Mouse (Mus musculus) lung, embryonic 15.5 days (tissue): Measurements from ENCODE around the gene Emc6. TPM values are rescaled to one million over a fixed set of nuclear protein-coding genes. Genes with fewer than 3 reads are reported as not detected.

Source experiments
- ATAC-seq: fragments of 200-750 bp; cut with Nextera tagmentation; 2 replicates; pipeline ENCODE4 v1.8.0; 2017; ENCODE audit warnings: moderate number of reproducible peaks, borderline replicate concordance; ENCODE audit not compliant: low FRiP score, low TSS enrichment; ENCODE audit errors: extremely low read depth
- H3K27ac ChIP-seq: fragments of 300-500 bp; sonication (generic); 2 replicates; pipeline ENCODE4 v1.5.1; 2015; ENCODE audit warnings: moderate library complexity, mild to moderate bottlenecking, inconsistent platforms
- H3K27me3 ChIP-seq: fragments of 300-500 bp; sonication (generic); 2 replicates; pipeline ENCODE4 v1.6.1; 2015; ENCODE audit warnings: inconsistent platforms
- H3K36me3 ChIP-seq: fragments of 300-500 bp; sonication (generic); 2 replicates; pipeline ENCODE4 v1.6.1; 2015; ENCODE audit warnings: inconsistent platforms
- H3K4me1 ChIP-seq: fragments of 300-500 bp; sonication (generic); 2 replicates; pipeline ENCODE4 v1.6.1; 2015; ENCODE audit warnings: inconsistent platforms
- H3K4me2 ChIP-seq: fragments of 300-500 bp; sonication (generic); 2 replicates; pipeline ENCODE4 v1.6.1; 2015; ENCODE audit warnings: inconsistent platforms, mild to moderate bottlenecking, moderate library complexity
- H3K4me3 ChIP-seq: fragments of 300-500 bp; sonication (generic); 2 replicates; pipeline ENCODE4 v1.5.1; 2015; ENCODE audit warnings: mild to moderate bottlenecking, inconsistent platforms
- H3K9ac ChIP-seq: fragments of 300-500 bp; sonication (generic); 2 replicates; pipeline ENCODE4 v1.6.1; 2015; ENCODE audit warnings: inconsistent platforms
- H3K9me3 ChIP-seq: fragments of 300-500 bp; sonication (generic); 2 replicates; pipeline ENCODE4 v1.6.1; 2016; ENCODE audit warnings: inconsistent platforms
- WGBS: fragments of 180-500 bp; shearing (Covaris S2); methylation state at CpG from one replicate; pipeline ENCODE4 v1.1.7; 2015; 5-methylcytosine and 5-hydroxymethylcytosine counted together
- polyA plus RNA-seq: library from polyadenylated mRNA; unstranded; fragments of >200 nt; fragmentation: Nextera tagmentation; extraction: Ambion mirVana; gene quantifications from 2 replicates; pipeline ENCODE4 v1.2.1, GENCODE M21; 2015

Emc6 gene
- polyA plus RNA-seq, 1 experiment from 2014 or later, result 126 TPM

GRCm38 (mm10) chr11:73172186-73172585 is 4.7 kb downstream of the Emc6 start:
- WGBS, result 26% methylated on average over 5 of the region's 5 CpGs
- H3K27ac ChIP-seq, result peak overlapping the region; percentile 65

GRCm38 (mm10) chr11:73169231-73169630 is 7.6 kb downstream of the Emc6 start:
- Histone ChIP-seq H3K4me3 (no peak overlapping the region), H3K4me2 (no peak overlapping the region), H3K27me3 (no peaks in the 10 kb centered on the region), H3K9me3 (no peaks in the 10 kb centered on the region), H3K9ac (no peak overlapping the region), H3K27ac (no peak overlapping the region), H3K36me3 (peaks cover 2% of the 10 kb centered on the region; the same call in 1 of the 2 replicates), H3K4me1 (peaks cover 31% of the 10 kb centered on the region)
- ATAC-seq, result no peak
- WGBS, result 35% methylated on average over 4 of the region's 4 CpGs

More at GRCm38 (mm10) chr11:73172186-73172585, 4.7 kb downstream of the Emc6 start:
- Histone ChIP-seq H3K9ac (no peak overlapping the region), H3K36me3 (peaks cover 5% of the 10 kb centered on the region), H3K4me2 (peak overlapping the region; percentile 9; the same call in 1 of the 2 replicates), H3K9me3 (no peaks in the 10 kb centered on the region), H3K27me3 (no peaks in the 10 kb centered on the region), H3K4me1 (peaks cover 43% of the 10 kb centered on the region), H3K4me3 (no peak overlapping the region)
- ATAC-seq, result no peak

- Histone ChIP-seq H3K4me2 (no peak overlapping the region), H3K27me3 (no peaks in the 10 kb centered on the region), H3K4me1 (peaks cover 31% of the 10 kb centered on the region), H3K9ac (no peak overlapping the region), H3K4me3 (no peak overlapping the region), H3K36me3 (no peaks in the 10 kb centered on the region; the same call in 1 of the 2 replicates), H3K9me3 (no peaks in the 10 kb centered on the region), H3K27ac (no peak overlapping the region)
- 77% methylated on average over 6 of the region's 6 CpGs for WGBS
- ATAC-seq, result no peak
Measured at GRCm38 (mm10) chr11:73168576-73168975, 8.3 kb downstream of the Emc6 start.

GRCm38 (mm10) chr11:73168071-73168470 is 8.8 kb downstream of the Emc6 start:
- Histone ChIP-seq H3K4me2 (no peak overlapping the region), H3K36me3 (no peaks in the 10 kb centered on the region), H3K27ac (no peak overlapping the region), H3K9me3 (no peaks in the 10 kb centered on the region), H3K4me1 (peaks cover 28% of the 10 kb centered on the region), H3K9ac (no peak overlapping the region), H3K4me3 (no peak overlapping the region), H3K27me3 (no peaks in the 10 kb centered on the region)
- ATAC-seq, result no peak
- WGBS, result 80% methylated on average over 8 of the region's 8 CpGs

DNA sequence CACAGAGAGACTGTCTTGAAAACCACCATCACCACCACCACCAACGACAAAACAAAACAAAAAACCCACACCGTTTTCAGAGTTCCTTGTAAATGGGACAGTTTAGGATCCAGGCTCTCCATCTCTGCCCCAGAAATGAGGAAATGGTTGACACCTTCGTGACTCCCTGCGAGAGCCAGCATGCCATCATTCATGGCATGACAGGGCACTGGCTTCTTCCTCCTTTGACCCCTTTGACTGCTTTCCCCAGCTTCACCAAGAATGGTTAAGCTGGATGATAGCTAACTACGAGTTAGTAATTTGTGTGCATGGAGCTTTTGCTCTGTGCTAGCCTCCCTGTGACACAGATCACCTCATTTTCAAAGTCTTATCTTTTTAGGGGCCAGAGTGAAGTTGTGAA is 14.6 kb downstream of the Emc6 start:
- no peaks in the 10 kb centered on the region for H3K9me3 ChIP-seq
- H3K9ac ChIP-seq, result no peak overlapping the region
- ATAC-seq, result no peak
- no peak overlapping the region for H3K27ac ChIP-seq
- peaks cover 9% of the 10 kb centered on the region; the same call in 1 of the 2 replicates for H3K4me1 ChIP-seq
- H3K36me3 ChIP-seq, result no peaks in the 10 kb centered on the region
- peaks cover 37% of the 10 kb centered on the region for H3K27me3 ChIP-seq
- no peak overlapping the region for H3K4me3 ChIP-seq
- 48% methylated on average over 5 of the region's 5 CpGs for WGBS
- H3K4me2 ChIP-seq, result no peak overlapping the region

DNA sequence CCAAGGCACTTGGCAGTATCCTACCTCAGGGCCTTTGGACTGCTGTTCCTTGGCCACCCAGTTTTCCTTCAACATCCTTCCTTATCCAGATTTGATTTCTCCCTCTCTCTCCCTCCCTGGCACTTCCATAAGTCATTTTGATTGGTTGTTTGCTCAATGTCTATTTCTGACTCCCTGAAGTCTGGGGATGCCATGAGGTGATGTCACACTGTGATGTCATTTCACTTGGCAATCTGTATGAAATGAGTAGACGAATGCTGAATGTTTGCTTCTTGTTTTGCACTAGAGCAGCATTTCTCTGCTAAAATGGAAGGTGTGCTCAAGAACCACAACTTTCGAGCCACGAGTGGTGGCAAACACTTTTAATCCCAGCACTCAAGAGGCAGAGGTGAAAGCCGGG is 15.2 kb downstream of the Emc6 start:
- H3K9me3 ChIP-seq, result no peaks in the 10 kb centered on the region
- no peak overlapping the region for H3K4me3 ChIP-seq
- ATAC-seq, result no peak
- H3K4me2 ChIP-seq, result no peak overlapping the region
- H3K36me3 ChIP-seq, result no peaks in the 10 kb centered on the region
- no peak overlapping the region for H3K9ac ChIP-seq
- H3K27me3 ChIP-seq, result peaks cover 37% of the 10 kb centered on the region
- WGBS, result 84% methylated on average over 4 of the region's 4 CpGs
- peaks cover 8% of the 10 kb centered on the region; the same call in 1 of the 2 replicates for H3K4me1 ChIP-seq
- no peak overlapping the region for H3K27ac ChIP-seq

DNA sequence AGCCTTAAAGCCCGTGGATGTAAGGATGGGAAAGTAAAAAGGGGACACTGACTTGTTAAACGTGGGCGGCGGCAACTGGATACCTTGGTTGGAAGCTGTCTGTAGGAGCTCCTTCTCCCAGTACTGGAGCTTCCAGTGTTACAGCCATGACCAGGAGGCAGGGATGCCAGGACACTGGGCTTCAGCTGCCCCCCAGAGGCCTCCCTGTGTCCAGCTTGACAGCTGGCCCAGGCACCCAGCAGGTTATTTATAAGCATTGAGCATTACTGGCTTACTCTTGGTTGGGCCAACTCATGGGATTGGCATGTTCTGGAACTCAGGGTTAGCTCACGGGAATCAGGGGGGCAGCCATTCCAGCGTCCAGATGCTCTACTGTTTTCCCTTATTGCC is 16.0 kb downstream of the Emc6 start:
- no peak for ATAC-seq
- no peak overlapping the region for H3K27ac ChIP-seq
- peak overlapping the region; percentile 40; the same call in 1 of the 2 replicates for H3K9ac ChIP-seq
- whole genome bisulfite sequencing, result 21% methylated on average over 6 of the region's 6 CpGs
- H3K27me3 ChIP-seq, result peaks cover 37% of the 10 kb centered on the region
- peak overlapping the region; percentile 86 for H3K4me2 ChIP-seq
- H3K4me3 ChIP-seq, result peak overlapping the region; percentile 37
- H3K9me3 ChIP-seq, result no peaks in the 10 kb centered on the region
- peaks cover 4% of the 10 kb centered on the region; the same call in 1 of the 2 replicates for H3K4me1 ChIP-seq
- no peaks in the 10 kb centered on the region for H3K36me3 ChIP-seq

DNA sequence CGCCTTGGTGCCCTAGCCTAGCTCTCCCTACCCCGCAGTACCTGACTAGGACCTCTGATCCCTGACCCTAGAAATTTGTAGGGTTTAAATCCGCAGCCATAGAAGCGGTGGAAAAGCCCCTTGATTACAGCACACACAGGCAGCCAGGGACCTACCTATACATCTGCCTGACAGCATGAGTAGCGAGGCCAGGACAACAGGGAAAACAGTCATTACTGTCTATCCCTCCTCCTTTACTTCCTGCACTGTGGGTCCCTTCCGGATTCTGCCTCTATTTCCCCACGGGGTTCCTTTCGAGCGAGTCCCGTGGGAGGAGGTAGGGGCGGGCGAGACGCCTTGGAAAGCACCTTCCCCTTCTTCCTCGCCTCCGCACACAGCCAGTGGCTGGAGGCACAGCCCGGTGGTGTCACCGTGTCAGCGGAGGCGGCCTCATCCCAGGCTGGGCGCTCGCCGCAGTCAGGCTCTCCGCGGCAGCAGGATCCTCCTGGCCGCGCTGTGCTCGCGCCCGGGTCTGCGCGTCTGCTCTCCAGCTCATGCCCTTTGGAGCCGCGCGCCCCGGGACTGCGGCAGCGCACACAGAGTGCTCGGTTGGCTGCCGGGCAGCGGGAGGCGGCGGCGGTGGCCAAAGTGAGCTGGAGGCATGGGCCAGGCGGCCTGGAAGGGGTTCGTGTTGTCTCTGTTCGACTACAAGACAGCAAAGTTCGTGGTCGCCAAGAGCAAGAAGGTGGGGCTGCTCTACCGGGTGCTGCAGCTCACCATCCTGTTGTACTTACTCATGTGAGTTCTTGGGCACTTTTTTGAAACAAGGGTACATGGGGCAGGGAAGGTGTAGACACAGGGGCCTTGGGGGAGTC is 16.7 kb downstream of the Emc6 start, which contains the start of gene P2rx5:
TSS of gene P2rx5 (plus strand) at position 465 of the 854 bp plus-strand sequence.
- Histone ChIP-seq H3K27ac (no peak within 1 kb of the TSS), H3K4me3 (peak within 1 kb of the TSS; percentile 37), H3K9ac (peak within 1 kb of the TSS; percentile 40)

GRCm38 (mm10) chr11:73155071-73155470 is 21.8 kb downstream of the Emc6 start:
- H3K27ac ChIP-seq, result no peak overlapping the region
- H3K9me3 ChIP-seq, result no peaks in the 10 kb centered on the region
- H3K4me3 ChIP-seq, result no peak overlapping the region
- H3K4me2 ChIP-seq, result no peak overlapping the region
- H3K36me3 ChIP-seq, result no peaks in the 10 kb centered on the region
- peaks cover 2% of the 10 kb centered on the region; the same call in 1 of the 2 replicates for H3K4me1 ChIP-seq
- 71% methylated on average over 6 of the region's 6 CpGs for WGBS
- no peak for ATAC-seq
- H3K27me3 ChIP-seq, result peaks cover 20% of the 10 kb centered on the region
- no peak overlapping the region for H3K9ac ChIP-seq

More for the DNA sequence above, 16.7 kb downstream of the Emc6 start, which contains the start of gene P2rx5:
- 3% methylated on average over 44 of the region's 49 CpGs for WGBS
- peaks cover 37% of the 10 kb centered on the region for H3K27me3 ChIP-seq
- peaks cover 4% of the 10 kb centered on the region; the same call in 1 of the 2 replicates for H3K4me1 ChIP-seq
- no peaks in the 10 kb centered on the region for H3K9me3 ChIP-seq
- ATAC-seq, result peak; percentile 75
- H3K4me2 ChIP-seq, result peak within 1 kb of the TSS; percentile 86
- no peaks in the 10 kb centered on the region for H3K36me3 ChIP-seq

DNA sequence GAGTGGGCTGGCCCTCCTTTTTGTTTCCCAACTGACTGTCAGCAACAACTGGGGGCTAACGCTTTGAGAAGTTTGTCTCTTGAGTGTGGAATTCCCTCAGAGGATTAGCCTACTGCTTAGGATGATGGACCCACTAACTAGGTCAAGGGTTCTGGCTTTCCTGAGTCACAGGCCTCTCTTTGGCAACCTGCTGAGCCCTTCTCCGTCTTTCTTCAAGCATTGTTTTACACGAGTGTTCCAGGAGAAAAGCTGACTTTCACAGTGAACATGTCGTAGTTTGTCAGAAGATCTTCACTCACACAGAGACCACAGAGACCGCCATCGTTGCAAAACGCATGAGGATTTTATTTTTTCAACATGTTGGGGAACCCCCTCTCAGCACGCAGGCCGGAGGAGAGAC is 28.6 kb downstream of the Emc6 start:
- no peak overlapping the region for H3K4me2 ChIP-seq
- H3K36me3 ChIP-seq, result no peaks in the 10 kb centered on the region
- WGBS, result 83% methylated on average over 9 of the region's 9 CpGs
- no peaks in the 10 kb centered on the region for H3K4me1 ChIP-seq
- no peak overlapping the region for H3K9ac ChIP-seq
- ATAC-seq, result no peak
- H3K27ac ChIP-seq, result no peak overlapping the region
- H3K27me3 ChIP-seq, result no peaks in the 10 kb centered on the region
- H3K4me3 ChIP-seq, result no peak overlapping the region
- no peaks in the 10 kb centered on the region for H3K9me3 ChIP-seq

- Histone ChIP-seq H3K4me1 (no peaks in the 10 kb centered on the region), H3K9me3 (no peaks in the 10 kb centered on the region), H3K27ac (no peak overlapping the region), H3K4me2 (no peak overlapping the region), H3K36me3 (no peaks in the 10 kb centered on the region), H3K4me3 (no peak overlapping the region), H3K9ac (no peak overlapping the region), H3K27me3 (no peaks in the 10 kb centered on the region)
- no peak for ATAC-seq
- WGBS, result 40% methylated on average over 7 of the region's 7 CpGs
Measured at GRCm38 (mm10) chr11:73146975-73147365, 29.9 kb downstream of the Emc6 start.
